Mouse (Mus musculus) CH12.LX (cell line): Measurements from ENCODE around the gene St6galnac4. TPM values are rescaled to one million over a fixed set of nuclear protein-coding genes. Genes with fewer than 3 reads are reported as not detected.

Experiments
- DNase-seq: peaks from one replicate; pipeline ENCODE4 v3.0.0-alpha.2; 2013; ENCODE audit errors: extremely low read depth
- H3K27ac ChIP-seq: 2 replicates; pipeline ENCODE4 v1.5.1; 2012; ENCODE audit warnings: low read depth, mild to moderate bottlenecking, control low read depth, moderate library complexity; ENCODE audit not compliant: insufficient read depth
- H3K27me3 ChIP-seq: replicated peaks from 2 replicates; pipeline ENCODE3; 2012; ENCODE audit warnings: inconsistent platforms
- H3K36me3 ChIP-seq, 2 experiments: replicated peaks in 1 of 2; 2 replicates each; pipeline versions ENCODE3 to v1.6.1; 2012; ENCODE audit warnings: inconsistent platforms in 1 of 2, low read length in 1 of 2, mild to moderate bottlenecking in 1 of 2, mixed read lengths in 1 of 2, moderate library complexity in 1 of 2; ENCODE audit not compliant: control insufficient read depth in 1 of 2, insufficient read depth in 1 of 2
- H3K4me1 ChIP-seq, 2 experiments: 2 replicates each; pipeline ENCODE4 v1.6.1; 2012; ENCODE audit warnings: inconsistent platforms in 1 of 2, moderate library complexity in 1 of 2; ENCODE audit not compliant: insufficient read depth in 2 of 2, control insufficient read depth in 1 of 2
- H3K4me2 ChIP-seq: 2 replicates; pipeline ENCODE4 v1.6.1; 2012; ENCODE audit warnings: low read depth, mild to moderate bottlenecking, control low read depth; ENCODE audit not compliant: poor library complexity, insufficient read depth, severe bottlenecking
- H3K4me3 ChIP-seq, 3 experiments: fragments of 150-350 bp in 1 of 3; sonication (generic) in 1 of 3; replicated peaks in 1 of 3; 2 replicates each; pipeline versions ENCODE3 to v1.5.1; 2011 to 2012; ENCODE audit warnings: low read depth in 2 of 3, low read length in 2 of 3, mild to moderate bottlenecking in 2 of 3, moderate library complexity in 2 of 3, control low read depth in 1 of 3, improper control_type of control experiment in 1 of 3, inconsistent platforms in 1 of 3, mixed read lengths in 1 of 3; ENCODE audit not compliant: poor library complexity in 1 of 3
- H3K79me2 ChIP-seq: replicated peaks from 2 replicates; pipeline ENCODE4 v1.6.1; 2012; ENCODE audit warnings: mild to moderate bottlenecking, moderate library complexity; ENCODE audit not compliant: control insufficient read depth, poor library complexity, insufficient read depth, severe bottlenecking; ENCODE audit errors: extremely low read depth
- H3K9ac ChIP-seq: 2 replicates; pipeline ENCODE4 v1.6.1; 2012; ENCODE audit warnings: low read depth, mild to moderate bottlenecking, control low read depth, moderate library complexity; ENCODE audit not compliant: insufficient read depth
- H3K9me3 ChIP-seq: replicated peaks from 2 replicates; pipeline ENCODE3; 2012; ENCODE audit warnings: low read length, inconsistent platforms, mixed read lengths
- CHD2 ChIP-seq: IDR thresholded peaks from 2 replicates; pipeline ENCODE4 v1.6.1; 2011; ENCODE audit warnings: low read length, improper control_type of control experiment
- ELF1 ChIP-seq: IDR thresholded peaks from 2 replicates; pipeline ENCODE4 v1.6.1; 2014; ENCODE audit warnings: low read depth, mild to moderate bottlenecking, inconsistent platforms, low read length, improper control_type of control experiment
- EP300 ChIP-seq: IDR thresholded peaks from 2 replicates; pipeline ENCODE4 v1.6.1; 2011; ENCODE audit warnings: low read length, improper control_type of control experiment
- GABPA ChIP-seq: IDR thresholded peaks from 2 replicates; pipeline ENCODE4 v1.6.1; 2012; ENCODE audit warnings: low read depth, low read length, improper control_type of control experiment, inconsistent platforms; ENCODE audit not compliant: insufficient replicate concordance
- HCFC1 ChIP-seq: IDR thresholded peaks from 2 replicates; pipeline ENCODE4 v1.6.1; 2012; ENCODE audit warnings: low read depth, mild to moderate bottlenecking, inconsistent platforms, low read length, improper control_type of control experiment
- JUN ChIP-seq: IDR thresholded peaks from 2 replicates; pipeline ENCODE4 v1.6.1; 2011; ENCODE audit warnings: low read depth, mild to moderate bottlenecking, low read length, improper control_type of control experiment, moderate library complexity; ENCODE audit not compliant: insufficient read depth
- JUND ChIP-seq: conservative IDR thresholded peaks from 2 replicates; pipeline ENCODE4 v1.6.1; 2011; ENCODE audit warnings: low read depth, low read length, improper control_type of control experiment
- MAX ChIP-seq: IDR thresholded peaks from 2 replicates; pipeline ENCODE4 v1.6.1; 2011; ENCODE audit warnings: low read length, improper control_type of control experiment
- MXI1 ChIP-seq: IDR thresholded peaks from 2 replicates; pipeline ENCODE4 v1.6.1; 2011; ENCODE audit warnings: mild to moderate bottlenecking, low read depth, low read length, improper control_type of control experiment
- MYC ChIP-seq: IDR thresholded peaks from 2 replicates; pipeline ENCODE4 v1.6.1; 2011; ENCODE audit warnings: low read depth, mild to moderate bottlenecking, improper control_type of control experiment, low read length
- NELFE ChIP-seq: IDR thresholded peaks from 2 replicates; pipeline ENCODE4 v1.6.1; 2011; ENCODE audit warnings: low read depth, low read length, improper control_type of control experiment
- POLR2A ChIP-seq: IDR thresholded peaks from 2 replicates; pipeline ENCODE4 v1.6.1; 2011; ENCODE audit warnings: low read depth, mild to moderate bottlenecking, improper control_type of control experiment, low read length
- POLR2AphosphoS2 ChIP-seq: IDR thresholded peaks from 2 replicates; pipeline ENCODE4 v1.6.1; 2011; ENCODE audit warnings: low read depth, low read length, improper control_type of control experiment
- RAD21 ChIP-seq: IDR thresholded peaks from 2 replicates; pipeline ENCODE4 v1.6.1; 2011; ENCODE audit warnings: low read depth, mild to moderate bottlenecking, low read length, improper control_type of control experiment, moderate library complexity
- SIN3A ChIP-seq: IDR thresholded peaks from 2 replicates; pipeline ENCODE4 v1.6.1; 2012; ENCODE audit warnings: low read length, improper control_type of control experiment, inconsistent platforms
- SMC3 ChIP-seq: IDR thresholded peaks from 2 replicates; pipeline ENCODE4 v1.6.1; 2011; ENCODE audit warnings: low read depth, low read length, improper control_type of control experiment
- TBP ChIP-seq: conservative IDR thresholded peaks from 2 replicates; pipeline ENCODE4 v1.6.1; 2011; ENCODE audit warnings: low read depth, low read length, improper control_type of control experiment
- TCF12 ChIP-seq: IDR thresholded peaks from 2 replicates; pipeline ENCODE4 v1.6.1; 2014; ENCODE audit warnings: low read depth, mild to moderate bottlenecking, inconsistent platforms, low read length, improper control_type of control experiment
- UBTF ChIP-seq: IDR thresholded peaks from 2 replicates; pipeline ENCODE4 v1.6.1; 2012; ENCODE audit warnings: low read depth, mild to moderate bottlenecking, inconsistent platforms, low read length, improper control_type of control experiment, moderate library complexity
- ZC3H11A ChIP-seq: IDR thresholded peaks from 2 replicates; pipeline ENCODE4 v1.6.1; 2012; ENCODE audit warnings: low read depth, mild to moderate bottlenecking, inconsistent platforms, low read length, improper control_type of control experiment
- ZMIZ1 ChIP-seq: IDR thresholded peaks from 2 replicates; pipeline ENCODE4 v1.6.1; 2012; ENCODE audit warnings: low read depth, mild to moderate bottlenecking, inconsistent platforms, low read length, improper control_type of control experiment
- ZNF384 ChIP-seq: IDR thresholded peaks from 2 replicates; pipeline ENCODE4 v1.6.1; 2012; ENCODE audit warnings: low read depth, low read length, improper control_type of control experiment, inconsistent platforms
- dilution Hi-C: fragments of 300-500 bp; cut with MboI; formaldehyde crosslinking; loops from 2 replicates; pipeline ENCODE4 v1.14.3; 2020; ENCODE audit warnings: low sequenced_read_pairs; ENCODE audit not compliant: extremely low pct_unique_long_range_greater_than_20kb, extremely low pct_ligation_motif_present
- in situ Hi-C: fragments of 300-500 bp; cut with MboI; formaldehyde crosslinking; loops from 3 replicates; pipeline ENCODE4 v1.14.3; 2019; ENCODE audit warnings: low sequenced_read_pairs, low pct_ligation_motif_present, low pct_unique_long_range_greater_than_20kb, mixed read lengths
- polyA plus RNA-seq: library from polyadenylated mRNA; unstranded; fragments of >175 nt; gene quantifications from 2 replicates; pipeline ENCODE4 v1.2.1, GENCODE M21; 2012; ENCODE audit warnings: low read depth; ENCODE audit not compliant: insufficient read length
- total RNA-seq, 2 experiments: library from RNA; depleted of rRNA; stranded (reverse); fragments of 300-350 nt in 1 of 2; fragments of >200 nt in 1 of 2; gene quantifications; 2 replicates each; pipeline ENCODE4 v1.2.3; 2012 to 2014

St6galnac4 gene
- total and polyA plus RNA-seq, 3 experiments: 51.9 to 81.7 (median 58.3) TPM

GRCm38 (mm10) chr2:32646379-32647056 lies 59.6 kb downstream of the St6galnac4 start, which contains the start of gene Eng:
Gene Eng (plus strand): TSS chr2:32646595.
- Histone ChIP-seq H3K4me3 (no peak within 1 kb of the TSS), H3K9ac (no peak within 1 kb of the TSS), H3K4me2 (no peak within 1 kb of the TSS), H3K27me3 (no peaks in the 10 kb centered on the region), H3K36me3 (no peaks in the 10 kb centered on the region), H3K4me1 (peaks cover 0 to 4% of the 10 kb centered on the region in 2 experiments; a peak in 1 of 4 replicates), H3K27ac (no peak within 1 kb of the TSS), H3K79me2 (no peaks in the 10 kb centered on the region), H3K9me3 (no peaks in the 10 kb centered on the region)
- DNase-seq: no peak
- in situ Hi-C loops: no loop called here
- dilution Hi-C loops: no loop called here
- TF ChIP-seq ELF1: no peak
- no peak for TF ChIP-seq POLR2A
- TF ChIP-seq MXI1: no peak
- no peak for TF ChIP-seq ZNF384
- no peak for TF ChIP-seq SIN3A
- no peak for TF ChIP-seq TBP
- no peak for TF ChIP-seq MAX
- no peak for TF ChIP-seq MYC
- no peak for TF ChIP-seq GABPA
- TF ChIP-seq ZMIZ1: no peak
- TF ChIP-seq SMC3: no peak
- no peak for TF ChIP-seq NELFE
- TF ChIP-seq EP300: no peak
- no peak for TF ChIP-seq UBTF
- TF ChIP-seq RAD21: no peak
- no peak for TF ChIP-seq HCFC1
- TF ChIP-seq ZC3H11A: no peak

- no peaks in the 10 kb centered on the region for H3K79me2 ChIP-seq
- no peak for TF ChIP-seq POLR2AphosphoS2
- no peak for TF ChIP-seq POLR2A
- TF ChIP-seq SIN3A: no peak
- TF ChIP-seq JUN: no peak
- TF ChIP-seq TBP: no peak
- TF ChIP-seq ZMIZ1: no peak
- TF ChIP-seq JUND: no peak
- TF ChIP-seq TCF12: no peak
- TF ChIP-seq NELFE: no peak
- no peak for TF ChIP-seq HCFC1
- TF ChIP-seq CHD2: no peak
- H3K4me2 ChIP-seq: no peak overlapping the region
- DNase-seq: no peak
- H3K9ac ChIP-seq: no peak overlapping the region
- no peaks in the 10 kb centered on the region for H3K36me3 ChIP-seq
- no peak overlapping the region for H3K4me3 ChIP-seq
- in situ Hi-C loops: no loop called here
- H3K27me3 ChIP-seq: no peaks in the 10 kb centered on the region
- no peaks in the 10 kb centered on the region for H3K9me3 ChIP-seq
- H3K4me1 ChIP-seq: peaks cover 0 to 4% of the 10 kb centered on the region in 2 experiments; a peak in 1 of 4 replicates
- dilution Hi-C loops: no loop called here
- no peak overlapping the region for H3K27ac ChIP-seq
Observed at GRCm38 (mm10) chr2:32647366-32647765, 60.5 kb downstream of the St6galnac4 start.

Other genes starting within 250 kb of the St6galnac4 start
Only the 20 nearest of the 22 such genes appear.
- gene 1110008P14Rik, start 205.2 kb upstream of the St6galnac4 start, total RNA-seq (2012; rRNA removed): 32.4 and 41.2 TPM in 2 replicates
- 20.2 and 27.8 TPM in 2 replicates for gene 1110008P14Rik, start 205.2 kb upstream of the St6galnac4 start, total RNA-seq (2014; rRNA removed)
- 16.8 and 24.3 TPM in 2 replicates for gene 1110008P14Rik, start 205.2 kb upstream of the St6galnac4 start, polyA plus RNA-seq
- not detected in 2 replicates for gene Lcn2, start 198.8 kb upstream of the St6galnac4 start, total RNA-seq (2012; rRNA removed)
- not detected in 2 replicates for gene Lcn2, start 198.8 kb upstream of the St6galnac4 start, total RNA-seq (2014; rRNA removed)
- not detected in 2 replicates for gene Lcn2, start 198.8 kb upstream of the St6galnac4 start, polyA plus RNA-seq
- gene Ptges2, start 191.2 kb upstream of the St6galnac4 start, total RNA-seq (2012; rRNA removed): 19.6 and 21.3 TPM in 2 replicates
- 14.7 and 17.1 TPM in 2 replicates for gene Ptges2, start 191.2 kb upstream of the St6galnac4 start, total RNA-seq (2014; rRNA removed)
- 19.5 and 20.3 TPM in 2 replicates for gene Ptges2, start 191.2 kb upstream of the St6galnac4 start, polyA plus RNA-seq
- 3.3 and 3.5 TPM in 2 replicates for gene Naif1, start 136.6 kb upstream of the St6galnac4 start, total RNA-seq (2012; rRNA removed)
- gene Naif1, start 136.6 kb upstream of the St6galnac4 start, total RNA-seq (2014; rRNA removed): 2.5 and 2.7 TPM in 2 replicates
- 5.0 and 6.5 TPM in 2 replicates for gene Naif1, start 136.6 kb upstream of the St6galnac4 start, polyA plus RNA-seq
- 9.8 and 14.1 TPM in 2 replicates for gene Slc25a25, start 135.7 kb upstream of the St6galnac4 start, total RNA-seq (2012; rRNA removed)
- 6.6 TPM in 2 replicates for gene Slc25a25, start 135.7 kb upstream of the St6galnac4 start, total RNA-seq (2014; rRNA removed)
- 9.4 and 10.0 TPM in 2 replicates for gene Slc25a25, start 135.7 kb upstream of the St6galnac4 start, polyA plus RNA-seq
- 3.8 and 5.1 TPM in 2 replicates for gene Fam102a, start 51.8 kb upstream of the St6galnac4 start, total RNA-seq (2012; rRNA removed)
- 1.3 and 1.7 TPM in 2 replicates for gene Fam102a, start 51.8 kb upstream of the St6galnac4 start, total RNA-seq (2014; rRNA removed)
- 6.7 and 7.8 TPM in 2 replicates for gene Fam102a, start 51.8 kb upstream of the St6galnac4 start, polyA plus RNA-seq
- 30.9 and 38.1 TPM in 2 replicates for gene Dpm2, start 16.2 kb upstream of the St6galnac4 start, total RNA-seq (2012; rRNA removed)
- 29.8 and 33.8 TPM in 2 replicates for gene Dpm2, start 16.2 kb upstream of the St6galnac4 start, total RNA-seq (2014; rRNA removed)
- gene Dpm2, start 16.2 kb upstream of the St6galnac4 start, polyA plus RNA-seq: 63.6 and 65.7 TPM in 2 replicates
- gene Pip5kl1, start 12.3 kb upstream of the St6galnac4 start, total RNA-seq (2012; rRNA removed): 0.64 and 1.3 TPM in 2 replicates
- gene Pip5kl1, start 12.3 kb upstream of the St6galnac4 start, total RNA-seq (2014; rRNA removed): 0.28 TPM in 1 of 2 replicates, not detected in the other
- 0.57 and 0.82 TPM in 2 replicates for gene Pip5kl1, start 12.3 kb upstream of the St6galnac4 start, polyA plus RNA-seq
- 0.13 TPM in 1 of 2 replicates, not detected in the other for gene 9430097D07Rik, start 11.4 kb upstream of the St6galnac4 start, total RNA-seq (2012; rRNA removed)
- gene 9430097D07Rik, start 11.4 kb upstream of the St6galnac4 start, total RNA-seq (2014; rRNA removed): not detected in 2 replicates
- gene 9430097D07Rik, start 11.4 kb upstream of the St6galnac4 start, polyA plus RNA-seq: not detected in 2 replicates
- gene St6galnac6, start 12.6 kb downstream of the St6galnac4 start, total RNA-seq (2012; rRNA removed): 13.9 and 14.3 TPM in 2 replicates
- 12.9 and 13.2 TPM in 2 replicates for gene St6galnac6, start 12.6 kb downstream of the St6galnac4 start, total RNA-seq (2014; rRNA removed)
- 10.7 and 13.3 TPM in 2 replicates for gene St6galnac6, start 12.6 kb downstream of the St6galnac4 start, polyA plus RNA-seq
- gene Ak1, start 34.7 kb downstream of the St6galnac4 start, total RNA-seq (2012; rRNA removed): 2.9 and 3.9 TPM in 2 replicates
- 1.4 TPM in 2 replicates for gene Ak1, start 34.7 kb downstream of the St6galnac4 start, total RNA-seq (2014; rRNA removed)
- 1.5 and 2.8 TPM in 2 replicates for gene Ak1, start 34.7 kb downstream of the St6galnac4 start, polyA plus RNA-seq
- gene Eng, start 59.5 kb downstream of the St6galnac4 start, total RNA-seq (2012; rRNA removed): 0.13 TPM in 2 replicates
- 0.08 TPM in 1 of 2 replicates, not detected in the other for gene Eng, start 59.5 kb downstream of the St6galnac4 start, total RNA-seq (2014; rRNA removed)
- 0.44 and 0.47 TPM in 2 replicates for gene Eng, start 59.5 kb downstream of the St6galnac4 start, polyA plus RNA-seq
- 31.8 and 34.1 TPM in 2 replicates for gene Fpgs, start 117.0 kb downstream of the St6galnac4 start, total RNA-seq (2012; rRNA removed)
- 37.9 and 41.8 TPM in 2 replicates for gene Fpgs, start 117.0 kb downstream of the St6galnac4 start, total RNA-seq (2014; rRNA removed)
- 52.4 and 59.2 TPM in 2 replicates for gene Fpgs, start 117.0 kb downstream of the St6galnac4 start, polyA plus RNA-seq
- 41.7 and 45.2 TPM in 2 replicates for gene Cdk9, start 126.0 kb downstream of the St6galnac4 start, total RNA-seq (2012; rRNA removed)
- 72.1 and 73.7 TPM in 2 replicates for gene Cdk9, start 126.0 kb downstream of the St6galnac4 start, total RNA-seq (2014; rRNA removed)
- gene Cdk9, start 126.0 kb downstream of the St6galnac4 start, polyA plus RNA-seq: 136 and 138 TPM in 2 replicates
- 10.2 and 11.1 TPM in 2 replicates for gene Sh2d3c, start 134.0 kb downstream of the St6galnac4 start, total RNA-seq (2012; rRNA removed)
- 4.8 and 5.1 TPM in 2 replicates for gene Sh2d3c, start 134.0 kb downstream of the St6galnac4 start, total RNA-seq (2014; rRNA removed)
- gene Sh2d3c, start 134.0 kb downstream of the St6galnac4 start, polyA plus RNA-seq: 22.0 and 25.8 TPM in 2 replicates
- not detected in 2 replicates for gene 6330409D20Rik, start 153.9 kb downstream of the St6galnac4 start, total RNA-seq (2012; rRNA removed)
- not detected in 2 replicates for gene 6330409D20Rik, start 153.9 kb downstream of the St6galnac4 start, total RNA-seq (2014; rRNA removed)
- gene 6330409D20Rik, start 153.9 kb downstream of the St6galnac4 start, polyA plus RNA-seq: 0.41 and 0.46 TPM in 2 replicates
- gene Tor2a, start 170.1 kb downstream of the St6galnac4 start, total RNA-seq (2012; rRNA removed): 49.9 and 53.8 TPM in 2 replicates
- gene Tor2a, start 170.1 kb downstream of the St6galnac4 start, total RNA-seq (2014; rRNA removed): 37.5 and 41.4 TPM in 2 replicates
- gene Tor2a, start 170.1 kb downstream of the St6galnac4 start, polyA plus RNA-seq: 28.5 and 33.3 TPM in 2 replicates
- 0.81 and 0.97 TPM in 2 replicates for gene Ttc16, start 188.5 kb downstream of the St6galnac4 start, total RNA-seq (2012; rRNA removed)
- gene Ttc16, start 188.5 kb downstream of the St6galnac4 start, total RNA-seq (2014; rRNA removed): 0.11 TPM in 1 of 2 replicates, not detected in the other
- gene Ttc16, start 188.5 kb downstream of the St6galnac4 start, polyA plus RNA-seq: 0.24 TPM in 1 of 2 replicates, not detected in the other
- gene Ptrh1, start 188.7 kb downstream of the St6galnac4 start, total RNA-seq (2012; rRNA removed): 9.2 and 11.1 TPM in 2 replicates
- gene Ptrh1, start 188.7 kb downstream of the St6galnac4 start, total RNA-seq (2014; rRNA removed): 1.4 and 1.7 TPM in 2 replicates
- 4.6 and 6.9 TPM in 2 replicates for gene Ptrh1, start 188.7 kb downstream of the St6galnac4 start, polyA plus RNA-seq
- gene Cfap157, start 197.3 kb downstream of the St6galnac4 start, total RNA-seq (2012; rRNA removed): not detected in 2 replicates
- not detected in 2 replicates for gene Cfap157, start 197.3 kb downstream of the St6galnac4 start, total RNA-seq (2014; rRNA removed)
- 0.23 and 0.67 TPM in 2 replicates for gene Cfap157, start 197.3 kb downstream of the St6galnac4 start, polyA plus RNA-seq